Mouse (Mus musculus) neural tube, embryonic 13.5 days (tissue): Measurements from ENCODE around the gene Kras. TPM values are rescaled to one million over a fixed set of nuclear protein-coding genes. Genes with fewer than 3 reads are reported as not detected.
A peak's percentile ranks its signal among the peaks of the same experiment; 100 is the strongest.

ENCODE experiments used
- ATAC-seq: fragments of 200-750 bp; cut with Nextera tagmentation; 2 replicates; pipeline ENCODE4 v1.8.0; 2017; ENCODE audit warnings: low read depth, mild to moderate bottlenecking, moderate TSS enrichment, moderate library complexity
- H3K27ac ChIP-seq: fragments of 300-500 bp; sonication (generic); replicated peaks from 2 replicates; pipeline ENCODE4 v1.5.1; 2015; ENCODE audit warnings: moderate library complexity, mild to moderate bottlenecking, inconsistent platforms
- H3K27me3 ChIP-seq: fragments of 300-500 bp; sonication (generic); 2 replicates; pipeline ENCODE4 v1.6.1; 2015; ENCODE audit warnings: mild to moderate bottlenecking, inconsistent platforms
- H3K36me3 ChIP-seq: fragments of 300-500 bp; sonication (generic); 2 replicates; pipeline ENCODE4 v1.6.1; 2015; ENCODE audit warnings: mild to moderate bottlenecking, inconsistent platforms
- H3K4me1 ChIP-seq: fragments of 300-500 bp; sonication (generic); replicated peaks from 2 replicates; pipeline ENCODE4 v1.6.1; 2015; ENCODE audit warnings: inconsistent platforms
- H3K4me2 ChIP-seq: fragments of 300-500 bp; sonication (generic); 2 replicates; pipeline ENCODE4 v1.6.1; 2015; ENCODE audit warnings: inconsistent platforms, mild to moderate bottlenecking, moderate library complexity
- H3K4me3 ChIP-seq: fragments of 300-500 bp; sonication (generic); 2 replicates; pipeline ENCODE4 v1.5.1; 2015; ENCODE audit warnings: mild to moderate bottlenecking, inconsistent platforms
- H3K9ac ChIP-seq: fragments of 300-500 bp; sonication (generic); 2 replicates; pipeline ENCODE4 v1.6.1; 2015; ENCODE audit warnings: moderate library complexity, mild to moderate bottlenecking, inconsistent platforms
- H3K9me3 ChIP-seq: fragments of 300-500 bp; sonication (generic); 2 replicates; pipeline ENCODE4 v1.6.1; 2016; ENCODE audit warnings: inconsistent platforms
- WGBS: fragments of 180-500 bp; shearing (Covaris S2); methylation state at CpG from one replicate; pipeline ENCODE4 v1.1.7; 2015; 5-methylcytosine and 5-hydroxymethylcytosine counted together
- polyA plus RNA-seq: library from polyadenylated mRNA; unstranded; fragments of >200 nt; fragmentation: Nextera tagmentation; extraction: Ambion mirVana; gene quantifications from 2 replicates; pipeline ENCODE4 v1.2.1, GENCODE M21; 2015

Kras gene
- polyA plus RNA-seq, 1 experiment from 2014 or later = 81.3 TPM

GRCm38 (mm10) chr6:145205142-145205541 lies 44.9 kb downstream of the Kras start:
- H3K27ac ChIP-seq = no peak overlapping the region
- no peak overlapping the region for H3K4me2 ChIP-seq
- H3K36me3 ChIP-seq = no peaks in the 10 kb centered on the region
- H3K9ac ChIP-seq = no peak overlapping the region
- peaks cover 2% of the 10 kb centered on the region; the same call in 1 of the 2 replicates for H3K4me1 ChIP-seq
- H3K9me3 ChIP-seq = no peaks in the 10 kb centered on the region
- H3K4me3 ChIP-seq = no peak overlapping the region
- no peak for ATAC-seq
- H3K27me3 ChIP-seq = no peaks in the 10 kb centered on the region
- 74% methylated on average over 10 of the region's 10 CpGs for WGBS

- 91% methylated on average over 6 of the region's 6 CpGs for WGBS
- H3K4me1 ChIP-seq = no peaks in the 10 kb centered on the region
- H3K4me3 ChIP-seq = no peak overlapping the region
- no peaks in the 10 kb centered on the region for H3K36me3 ChIP-seq
- no peak overlapping the region for H3K9ac ChIP-seq
- H3K4me2 ChIP-seq = no peak overlapping the region
- H3K27me3 ChIP-seq = no peaks in the 10 kb centered on the region
- no peak overlapping the region for H3K27ac ChIP-seq
- H3K9me3 ChIP-seq = no peaks in the 10 kb centered on the region
- ATAC-seq = no peak
These were observed 45.6 kb downstream of the Kras start for GRCm38 (mm10) chr6:145204440-145204839.

GRCm38 (mm10) chr6:145202432-145203125 lies 47.5 kb downstream of the Kras start:
- Histone ChIP-seq H3K27me3 (no peaks in the 10 kb centered on the region), H3K4me2 (no peak overlapping the region), H3K9ac (no peak overlapping the region), H3K27ac (no peak overlapping the region), H3K9me3 (no peaks in the 10 kb centered on the region), H3K4me3 (no peak overlapping the region), H3K36me3 (no peaks in the 10 kb centered on the region), H3K4me1 (no peaks in the 10 kb centered on the region)
- 85% methylated on average over 13 of the region's 13 CpGs for WGBS
- ATAC-seq = no peak

- Histone ChIP-seq H3K36me3 (no peaks in the 10 kb centered on the region), H3K27me3 (no peaks in the 10 kb centered on the region), H3K9ac (no peak overlapping the region), H3K4me3 (no peak overlapping the region), H3K27ac (no peak overlapping the region), H3K4me2 (no peak overlapping the region), H3K4me1 (no peaks in the 10 kb centered on the region), H3K9me3 (no peaks in the 10 kb centered on the region)
- ATAC-seq = no peak
- WGBS = 96% methylated on average over 8 of the region's 8 CpGs
These were observed 51.9 kb downstream of the Kras start for GRCm38 (mm10) chr6:145197949-145198686.

- Histone ChIP-seq H3K9ac (no peak overlapping the region), H3K4me1 (no peaks in the 10 kb centered on the region), H3K27ac (no peak overlapping the region), H3K4me3 (no peak overlapping the region), H3K36me3 (no peaks in the 10 kb centered on the region), H3K9me3 (no peaks in the 10 kb centered on the region), H3K27me3 (no peaks in the 10 kb centered on the region), H3K4me2 (no peak overlapping the region)
- ATAC-seq = no peak
- 85% methylated on average over 11 of the region's 11 CpGs for WGBS
These were observed 56.6 kb downstream of the Kras start for GRCm38 (mm10) chr6:145193446-145193845.

GRCm38 (mm10) chr6:145193038-145193437 lies 57.0 kb downstream of the Kras start:
- Histone ChIP-seq H3K27ac (no peak overlapping the region), H3K4me1 (no peaks in the 10 kb centered on the region), H3K4me2 (no peak overlapping the region), H3K4me3 (no peak overlapping the region), H3K36me3 (no peaks in the 10 kb centered on the region), H3K27me3 (no peaks in the 10 kb centered on the region), H3K9ac (no peak overlapping the region), H3K9me3 (no peaks in the 10 kb centered on the region)
- no peak for ATAC-seq
- 92% methylated on average over 3 of the region's 3 CpGs for WGBS

- Histone ChIP-seq H3K27me3 (no peaks in the 10 kb centered on the region), H3K36me3 (no peaks in the 10 kb centered on the region), H3K9ac (peak overlapping the region; percentile 41; the same call in 1 of the 2 replicates), H3K4me2 (peak overlapping the region; percentile 47), H3K4me3 (peak overlapping the region; percentile 29), H3K27ac (no peak overlapping the region; the same call in 1 of the 2 replicates), H3K9me3 (no peaks in the 10 kb centered on the region), H3K4me1 (no peaks in the 10 kb centered on the region)
- WGBS = 64% methylated on average over 27 of the region's 27 CpGs
- ATAC-seq = peak; percentile 78
These were observed 62.6 kb downstream of the Kras start for GRCm38 (mm10) chr6:145187093-145188088.

GRCm38 (mm10) chr6:145186096-145186495 lies 63.9 kb downstream of the Kras start:
- Histone ChIP-seq H3K4me3 (no peak overlapping the region), H3K27ac (no peak overlapping the region), H3K36me3 (no peaks in the 10 kb centered on the region), H3K9ac (no peak overlapping the region), H3K4me2 (no peak overlapping the region), H3K4me1 (no peaks in the 10 kb centered on the region), H3K27me3 (no peaks in the 10 kb centered on the region), H3K9me3 (no peaks in the 10 kb centered on the region)
- WGBS = 93% methylated on average over 1 of the region's 1 CpGs
- no peak for ATAC-seq

GRCm38 (mm10) chr6:145182044-145182443 lies 68.0 kb downstream of the Kras start:
- Histone ChIP-seq H3K9me3 (no peaks in the 10 kb centered on the region), H3K4me3 (no peak overlapping the region), H3K4me2 (no peak overlapping the region), H3K9ac (no peak overlapping the region), H3K27ac (no peak overlapping the region), H3K27me3 (no peaks in the 10 kb centered on the region), H3K4me1 (no peaks in the 10 kb centered on the region), H3K36me3 (no peaks in the 10 kb centered on the region)
- 77% methylated on average over 8 of the region's 8 CpGs for WGBS
- ATAC-seq = no peak

GRCm38 (mm10) chr6:145179665-145180064 lies 70.4 kb downstream of the Kras start:
- Histone ChIP-seq H3K4me1 (peaks cover 15% of the 10 kb centered on the region), H3K4me2 (no peak overlapping the region), H3K36me3 (no peaks in the 10 kb centered on the region), H3K27me3 (peaks cover 20% of the 10 kb centered on the region), H3K4me3 (no peak overlapping the region), H3K9me3 (no peaks in the 10 kb centered on the region), H3K9ac (no peak overlapping the region), H3K27ac (no peak overlapping the region)
- 23% methylated on average over 6 of the region's 6 CpGs for WGBS
- ATAC-seq = no peak

- no peak for ATAC-seq
- 44% methylated on average over 10 of the region's 10 CpGs for WGBS
- H3K9me3 ChIP-seq = no peaks in the 10 kb centered on the region
These were observed 73.6 kb downstream of the Kras start for GRCm38 (mm10) chr6:145176474-145176873.

GRCm38 (mm10) chr6:145175571-145175981 lies 74.5 kb downstream of the Kras start:
- no peaks in the 10 kb centered on the region for H3K36me3 ChIP-seq
- WGBS = 29% methylated on average over 9 of the region's 9 CpGs
- H3K4me3 ChIP-seq = no peak overlapping the region
- peaks cover 20% of the 10 kb centered on the region for H3K27me3 ChIP-seq
- H3K27ac ChIP-seq = no peak overlapping the region
- no peak for ATAC-seq
- H3K4me2 ChIP-seq = no peak overlapping the region
- H3K4me1 ChIP-seq = peaks cover 29% of the 10 kb centered on the region
- no peak overlapping the region for H3K9ac ChIP-seq
- H3K9me3 ChIP-seq = no peaks in the 10 kb centered on the region

More at GRCm38 (mm10) chr6:145176474-145176873, 73.6 kb downstream of the Kras start:
- no peaks in the 10 kb centered on the region for H3K36me3 ChIP-seq
- H3K27ac ChIP-seq = no peak overlapping the region
- no peak overlapping the region for H3K4me2 ChIP-seq
- H3K4me3 ChIP-seq = no peak overlapping the region
- H3K9ac ChIP-seq = no peak overlapping the region
- H3K27me3 ChIP-seq = peaks cover 20% of the 10 kb centered on the region
- peaks cover 29% of the 10 kb centered on the region for H3K4me1 ChIP-seq
